Mouse (Mus musculus): ENCODE results near the gene Mum1. TPM values are rescaled to one million over a fixed set of nuclear protein-coding genes. Genes with fewer than 3 reads are reported as not detected.
"Not testable (repeated sequence)": the region's sequence is repeated elsewhere in the genome, so short reads cannot be mapped to it uniquely, and the experiment has no call there.

The Mum1 gene
- polyA plus RNA-seq, 1 experiment from 2014 or later, result 63.4 TPM

- Histone ChIP-seq H3K27me3 (ENCODE audit: insufficient read depth, low read length) (no peaks in the 10 kb centered on the region), H3K4me2 (no peak overlapping the region), H3K9me3 (ENCODE audit: low read depth, low read length) (no peaks in the 10 kb centered on the region), H3K4me3 (ENCODE audit: low read depth, low read length) (no peak overlapping the region), H3K9ac (no peak overlapping the region), H3K27ac (ENCODE audit: low read depth) (no peak overlapping the region), H3K4me1 (ENCODE audit: insufficient read depth) (no peaks in the 10 kb centered on the region), H3K36me3 (ENCODE audit: insufficient read depth) (no peaks in the 10 kb centered on the region)
- DNase-seq (no peak), ATAC-seq (ENCODE audit: insufficient read depth) (no peak)
- TF ChIP-seq CTCF (IDR thresholded peaks at IDR 0.05; ENCODE audit: low read depth), result no peak
- 55% methylated on average over 4 of the region's 4 CpGs for WGBS
These were observed 18.0 kb upstream of the Mum1 start for GRCm38 (mm10) chr10:80208248-80208647.

GRCm38 (mm10) chr10:80208841-80209371 lies 17.3 kb upstream of the Mum1 start:
- DNase-seq (peak; percentile 23), ATAC-seq (ENCODE audit: insufficient read depth) (no peak)
- no peaks in the 10 kb centered on the region for H3K27me3 ChIP-seq (ENCODE audit: insufficient read depth, low read length)
- H3K27ac ChIP-seq (ENCODE audit: low read depth), result no peak overlapping the region
- H3K9me3 ChIP-seq (ENCODE audit: low read depth, low read length), result no peaks in the 10 kb centered on the region
- H3K36me3 ChIP-seq (ENCODE audit: insufficient read depth), result no peaks in the 10 kb centered on the region
- no peak for TF ChIP-seq CTCF (IDR thresholded peaks at IDR 0.05; ENCODE audit: low read depth)
- no peaks in the 10 kb centered on the region for H3K4me1 ChIP-seq (ENCODE audit: insufficient read depth)
- H3K4me3 ChIP-seq (ENCODE audit: low read depth, low read length), result no peak overlapping the region
- no peak overlapping the region for H3K9ac ChIP-seq
- H3K4me2 ChIP-seq, result peak overlapping the region; percentile 18; the same call in 1 of the 2 replicates
- 16% methylated on average over 24 of the region's 24 CpGs for WGBS

- not testable (repeated sequence) for H3K9me3 ChIP-seq (ENCODE audit: low read depth, low read length); H3K27ac ChIP-seq (ENCODE audit: low read depth); H3K4me2 ChIP-seq; H3K4me1 ChIP-seq (ENCODE audit: insufficient read depth); ATAC-seq (ENCODE audit: insufficient read depth); H3K9ac ChIP-seq; H3K36me3 ChIP-seq (ENCODE audit: insufficient read depth); H3K4me3 ChIP-seq (ENCODE audit: low read depth, low read length); H3K27me3 ChIP-seq (ENCODE audit: insufficient read depth, low read length); DNase-seq
- 65% methylated on average over 7 of the region's 7 CpGs for WGBS
These were observed 14.6 kb upstream of the Mum1 start for GRCm38 (mm10) chr10:80211547-80212103.

GRCm38 (mm10) chr10:80215048-80215772 lies 11.0 kb upstream of the Mum1 start:
- no peaks in the 10 kb centered on the region for H3K4me1 ChIP-seq (ENCODE audit: insufficient read depth)
- no peak overlapping the region for H3K4me2 ChIP-seq
- no peak overlapping the region for H3K4me3 ChIP-seq (ENCODE audit: low read depth, low read length)
- 27% methylated on average over 16 of the region's 16 CpGs for WGBS
- no peak for ATAC-seq (ENCODE audit: insufficient read depth)
- H3K9me3 ChIP-seq (ENCODE audit: low read depth, low read length), result no peaks in the 10 kb centered on the region
- no peaks in the 10 kb centered on the region for H3K36me3 ChIP-seq (ENCODE audit: insufficient read depth)
- H3K9ac ChIP-seq, result peak overlapping the region; percentile 18; the same call in 1 of the 2 replicates
- TF ChIP-seq CTCF (IDR thresholded peaks at IDR 0.05; ENCODE audit: low read depth), result no peak
- no peaks in the 10 kb centered on the region for H3K27me3 ChIP-seq (ENCODE audit: insufficient read depth, low read length)
- no peak overlapping the region for H3K27ac ChIP-seq (ENCODE audit: low read depth)
- no peak for DNase-seq

GRCm38 (mm10) chr10:80220676-80221075 lies 5.6 kb upstream of the Mum1 start:
- Histone ChIP-seq H3K4me3 (ENCODE audit: low read depth, low read length) (no peak overlapping the region), H3K4me1 (ENCODE audit: insufficient read depth) (peaks cover 3% of the 10 kb centered on the region), H3K27ac (ENCODE audit: low read depth) (no peak overlapping the region), H3K36me3 (ENCODE audit: insufficient read depth) (no peaks in the 10 kb centered on the region), H3K9ac (no peak overlapping the region), H3K27me3 (ENCODE audit: insufficient read depth, low read length) (no peaks in the 10 kb centered on the region), H3K9me3 (ENCODE audit: low read depth, low read length) (no peaks in the 10 kb centered on the region), H3K4me2 (no peak overlapping the region)
- WGBS, result 20% methylated on average over 9 of the region's 9 CpGs
- ATAC-seq (ENCODE audit: insufficient read depth) (no peak), DNase-seq (no peak)
- TF ChIP-seq CTCF (IDR thresholded peaks at IDR 0.05; ENCODE audit: low read depth), result no peak

- not testable (repeated sequence) for H3K4me3 ChIP-seq (ENCODE audit: low read depth, low read length); H3K4me2 ChIP-seq; ATAC-seq (ENCODE audit: insufficient read depth); H3K9me3 ChIP-seq (ENCODE audit: low read depth, low read length); H3K9ac ChIP-seq; H3K36me3 ChIP-seq (ENCODE audit: insufficient read depth); H3K27me3 ChIP-seq (ENCODE audit: insufficient read depth, low read length); H3K27ac ChIP-seq (ENCODE audit: low read depth); DNase-seq
- H3K4me1 ChIP-seq (ENCODE audit: insufficient read depth), result peaks cover 16% of the 10 kb centered on the region
- 94% methylated on average over 2 of the region's 2 CpGs for WGBS
These were observed 3.1 kb upstream of the Mum1 start for GRCm38 (mm10) chr10:80223137-80223536.

GRCm38 (mm10) chr10:80226071-80226415 lies 191 bp upstream of the Mum1 start:
- peak overlapping the region; percentile 91 for H3K27ac ChIP-seq (ENCODE audit: low read depth)
- DNase-seq (no peak), ATAC-seq (ENCODE audit: insufficient read depth) (0 out of 2 replicates have a peak, but pooled peaks have one; percentile 3)
- WGBS, result 0% methylated on average over 14 of the region's 14 CpGs
- no peak for TF ChIP-seq CTCF (IDR thresholded peaks at IDR 0.05; ENCODE audit: low read depth)
- H3K4me1 ChIP-seq (ENCODE audit: insufficient read depth), result peaks cover 22% of the 10 kb centered on the region
- H3K9me3 ChIP-seq (ENCODE audit: low read depth, low read length), result no peaks in the 10 kb centered on the region
- H3K36me3 ChIP-seq (ENCODE audit: insufficient read depth), result peaks cover 25% of the 10 kb centered on the region
- peak overlapping the region; percentile 97 for H3K4me2 ChIP-seq
- peak overlapping the region; percentile 88 for H3K4me3 ChIP-seq (ENCODE audit: low read depth, low read length)
- no peaks in the 10 kb centered on the region for H3K27me3 ChIP-seq (ENCODE audit: insufficient read depth, low read length)
- peak overlapping the region; percentile 63 for H3K9ac ChIP-seq
